Mouse (Mus musculus): Measurements from ENCODE around the gene Klf5. TPM values are rescaled to one million over a fixed set of nuclear protein-coding genes. Genes with fewer than 3 reads are reported as not detected.

Klf5 gene
- total and polyA plus RNA-seq, 3 experiments: 0.69 to 3.9 TPM; not detected in 1

GRCm38 (mm10) chr14:99354046-99354445 is 55.6 kb downstream of the Klf5 start:
- peak; percentile 14 for DNase-seq (ENCODE audit: low read depth, low spot score)
- Histone ChIP-seq H3K4me1 (ENCODE audit: control insufficient read depth in 1 of 2, insufficient read depth in 2 of 2, low read length in 2 of 2) (no peaks in the 10 kb centered on the region), H3K9ac (ENCODE audit: control insufficient read depth, low read depth, low read length, poor library complexity, severe bottlenecking) (no peak overlapping the region), H3K27me3 (ENCODE audit: control insufficient read depth in 1 of 2, insufficient read depth in 2 of 2, low read length in 2 of 2) (no peaks in the 10 kb centered on the region), H3K4me3 (ENCODE audit: control insufficient read depth in 1 of 2, insufficient read depth in 1 of 2, low read depth in 2 of 2, low read length in 2 of 2) (no peak overlapping the region), H3K79me2 (ENCODE audit: control insufficient read depth, insufficient read depth, low read length, poor library complexity) (no peaks in the 10 kb centered on the region), H3K27ac (ENCODE audit: control insufficient read depth, low read depth, low read length) (no peak overlapping the region), H3K36me3 (ENCODE audit: control insufficient read depth in 1 of 2, insufficient read depth in 2 of 2, low read length in 2 of 2) (no peaks in the 10 kb centered on the region), H3K9me3 (replicated peaks; ENCODE audit: insufficient read depth, low read length) (no peaks in the 10 kb centered on the region)
- TF ChIP-seq SMC3 (IDR thresholded peaks at IDR 0.05; ENCODE audit: low read depth, low read length) (no peak), UBTF (IDR thresholded peaks at IDR 0.05; ENCODE audit: borderline replicate concordance, insufficient read depth, low read depth, low read length) (no peak), RCOR1 (IDR thresholded peaks at IDR 0.05; ENCODE audit: low read depth, low read length) (no peak), MAZ (IDR thresholded peaks at IDR 0.05; ENCODE audit: low read depth, low read length) (no peak), CTCF (IDR thresholded peaks at IDR 0.05 in 2 of 3, conservative IDR thresholded peaks at IDR 0.05 in 1 of 3; ENCODE audit: control insufficient read depth in 1 of 3, insufficient read depth in 1 of 3, low read depth in 2 of 3, low read length in 3 of 3, poor library complexity in 1 of 3, severe bottlenecking in 1 of 3) (no peak), E2F4 (IDR thresholded peaks at IDR 0.05; ENCODE audit: borderline replicate concordance, low read depth, low read length) (no peak), BHLHE40 (IDR thresholded peaks at IDR 0.05; ENCODE audit: borderline replicate concordance, low read depth, low read length) (no peak), ZC3H11A (IDR thresholded peaks at IDR 0.05; ENCODE audit: low read depth, low read length) (no peak), ELF1 (IDR thresholded peaks at IDR 0.05; ENCODE audit: low read depth, low read length) (no peak), POLR2AphosphoS5 (IDR thresholded peaks at IDR 0.05; ENCODE audit: borderline replicate concordance, low read depth, low read length) (no peak), HCFC1 (IDR thresholded peaks at IDR 0.05; ENCODE audit: low read depth, low read length) (no peak), ETS1 (IDR thresholded peaks at IDR 0.05; ENCODE audit: low read depth, low read length) (no peak), POLR2A (IDR thresholded peaks at IDR 0.05; ENCODE audit: control insufficient read depth in 1 of 2, insufficient read depth in 1 of 2, low read depth in 1 of 2, low read length in 2 of 2, poor library complexity in 1 of 2) (no peak), MYC (IDR thresholded peaks at IDR 0.05; ENCODE audit: low read depth, low read length) (no peak), MEF2A (IDR thresholded peaks at IDR 0.05; ENCODE audit: extremely low read depth, insufficient replicate concordance, low read depth, low read length, poor library complexity, severe bottlenecking) (no peak), USF2 (IDR thresholded peaks at IDR 0.05; ENCODE audit: borderline replicate concordance in 1 of 2, insufficient read depth in 1 of 2, low read depth in 1 of 2, low read length in 2 of 2) (no peak), NRF1 (IDR thresholded peaks at IDR 0.05; ENCODE audit: insufficient read depth, low read depth, low read length, poor library complexity, severe bottlenecking) (no peak), POLR2AphosphoS2 (IDR thresholded peaks at IDR 0.05; ENCODE audit: low read length) (no peak), MYB (IDR thresholded peaks at IDR 0.05; ENCODE audit: low read depth, low read length) (no peak), ZNF384 (IDR thresholded peaks at IDR 0.05; ENCODE audit: low read depth, low read length) (no peak)

All from MEL (cell line).